Mouse (Mus musculus): ENCODE measurements at regions not wholly inside any gene's neighbourhood (a gene's known extent, or its start where the extent isn't known, plus 50 kb on each side); places are given as distances from the start of the nearest gene placed in this dataset.

DNA sequence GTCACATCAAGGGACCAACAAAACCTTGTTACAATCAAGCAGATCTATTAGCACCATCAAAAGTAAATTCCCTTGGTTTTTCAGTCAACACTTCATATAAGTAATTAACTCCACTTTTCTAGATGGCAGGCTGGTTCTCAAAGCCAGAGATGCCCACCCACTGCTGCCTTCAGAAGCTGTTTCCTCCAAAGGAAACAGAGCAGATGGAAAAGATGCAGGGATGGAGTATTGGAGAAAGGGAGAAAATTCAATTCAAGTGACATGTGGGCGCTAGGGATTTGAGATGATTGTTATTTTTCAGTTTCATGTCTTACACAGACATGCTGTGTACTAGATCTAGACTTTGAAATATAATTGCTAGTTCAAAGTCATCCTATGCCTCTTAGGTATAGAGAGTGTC is 705.1 kb downstream of the Edem1 start:
- DNase-seq (ENCODE audit: low read depth, low spot score) = peak; percentile 56

DNA sequence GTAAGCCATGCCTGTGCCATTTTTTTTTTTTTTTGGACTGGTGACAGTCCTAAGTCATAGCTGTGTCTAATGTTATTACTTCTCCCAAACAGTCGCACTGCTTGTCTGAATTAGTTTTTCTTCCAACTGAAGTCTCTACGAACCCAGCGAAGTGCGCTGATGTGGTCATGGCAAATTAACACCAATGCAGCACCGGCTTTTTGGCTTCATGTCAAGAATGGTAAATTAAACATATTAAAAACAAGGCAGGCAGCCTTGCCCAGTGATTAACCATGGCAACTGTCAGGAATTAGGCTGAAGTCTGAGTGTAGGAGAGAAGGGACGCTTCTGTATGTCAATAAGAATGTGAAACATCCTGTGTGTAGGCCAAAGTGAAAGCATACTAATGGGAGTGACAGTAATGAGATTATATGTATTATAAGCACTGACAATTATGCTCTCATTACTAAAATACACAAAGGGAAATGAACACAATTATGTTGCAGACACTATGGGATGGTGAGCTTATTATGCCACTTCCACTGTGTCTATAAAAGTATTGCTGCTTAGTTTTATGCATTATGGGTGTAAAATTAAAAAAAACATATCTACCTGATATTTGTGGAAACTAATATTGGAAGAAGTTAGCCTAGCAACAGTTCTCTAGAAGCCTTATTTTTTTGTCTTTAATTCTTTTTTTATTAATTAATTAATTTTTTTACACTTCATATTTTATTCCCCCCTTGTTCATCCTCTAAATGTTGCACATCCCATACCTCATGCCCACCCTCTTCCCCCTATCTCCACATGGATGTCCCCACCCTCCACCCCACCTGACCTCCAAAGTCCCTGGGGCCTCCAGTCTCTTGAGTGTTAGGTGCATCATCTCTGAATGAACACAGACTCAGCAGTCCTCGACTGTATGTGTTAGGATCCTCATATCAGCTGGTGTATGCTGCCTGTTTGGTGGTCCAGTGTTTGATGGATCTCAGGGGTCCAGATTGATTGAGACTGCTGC is 714.8 kb downstream of the Edem1 start:
- no peak for DNase-seq (ENCODE audit: low read depth, low spot score)

DNA sequence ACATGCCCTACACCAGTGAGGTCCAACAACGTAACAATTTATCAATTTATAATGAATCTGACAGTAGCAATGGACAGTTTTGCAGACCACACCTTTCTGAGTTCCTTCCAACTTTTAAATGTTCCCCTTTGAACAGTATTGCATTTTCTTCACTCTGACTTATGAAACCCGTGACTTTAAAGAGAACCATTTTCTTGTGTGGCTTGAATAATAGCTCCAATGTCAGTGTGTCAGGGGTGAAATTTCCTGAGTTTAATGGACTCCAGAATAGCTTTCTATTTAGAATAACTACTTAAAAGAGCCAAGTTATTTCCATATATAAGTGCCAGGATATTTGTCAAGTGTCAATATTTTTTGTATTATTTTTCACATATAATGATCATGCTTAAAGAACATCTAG is 723.9 kb downstream of the Edem1 start:
- no peak for DNase-seq (ENCODE audit: low read depth, low spot score)

Measured in telencephalon, adult 2 months (tissue).